Mouse (Mus musculus) lung, embryonic 16.5 days (tissue): ENCODE measurements at regions not wholly inside any gene's neighbourhood (a gene's known extent, or its start where the extent isn't known, plus 50 kb on each side); places are given as distances from the start of the nearest gene placed in this dataset.

Experiments used
- ATAC-seq: fragments of 200-750 bp; cut with Nextera tagmentation; 2 replicates; pipeline ENCODE4 v1.8.0; 2017; ENCODE audit warnings: low read depth, mild to moderate bottlenecking, moderate library complexity
- H3K27ac ChIP-seq: fragments of 300-500 bp; sonication (generic); 2 replicates; pipeline ENCODE4 v1.5.1; 2014; ENCODE audit warnings: mild to moderate bottlenecking, control low read depth, low read length
- H3K27me3 ChIP-seq: fragments of 300-500 bp; sonication (generic); 2 replicates; pipeline ENCODE4 v1.6.1; 2014; ENCODE audit warnings: low read depth, low read length, mixed read lengths; ENCODE audit not compliant: control insufficient read depth, insufficient read depth
- H3K36me3 ChIP-seq: fragments of 300-500 bp; sonication (generic); 2 replicates; pipeline ENCODE4 v1.6.1; 2014; ENCODE audit warnings: low read length; ENCODE audit not compliant: control insufficient read depth, insufficient read depth
- H3K4me1 ChIP-seq: fragments of 300-500 bp; sonication (generic); replicated peaks from 2 replicates; pipeline ENCODE4 v1.6.1; 2014; ENCODE audit warnings: low read length, mixed read lengths; ENCODE audit not compliant: control insufficient read depth, insufficient read depth
- H3K4me2 ChIP-seq: fragments of 300-500 bp; sonication (generic); 2 replicates; pipeline ENCODE4 v1.6.1; 2014; ENCODE audit warnings: low read depth, low read length, control low read depth
- H3K4me3 ChIP-seq: fragments of 300-500 bp; sonication (generic); 2 replicates; pipeline ENCODE4 v1.5.1; 2014; ENCODE audit warnings: mild to moderate bottlenecking, low read length, control low read depth
- H3K9ac ChIP-seq: fragments of 300-500 bp; sonication (generic); 2 replicates; pipeline ENCODE4 v1.6.1; 2014; ENCODE audit warnings: low read length, control low read depth
- H3K9me3 ChIP-seq: fragments of 300-500 bp; sonication (generic); 2 replicates; pipeline ENCODE4 v1.6.1; 2016; ENCODE audit warnings: low read length; ENCODE audit not compliant: control insufficient read depth
- WGBS: fragments of 180-500 bp; shearing (Covaris S2); extraction: QIAGEN DNeasy Blood & Tissue Kit; methylation state at CpG from one replicate; pipeline ENCODE4 v1.1.7; 2014; 5-methylcytosine and 5-hydroxymethylcytosine counted together

DNA sequence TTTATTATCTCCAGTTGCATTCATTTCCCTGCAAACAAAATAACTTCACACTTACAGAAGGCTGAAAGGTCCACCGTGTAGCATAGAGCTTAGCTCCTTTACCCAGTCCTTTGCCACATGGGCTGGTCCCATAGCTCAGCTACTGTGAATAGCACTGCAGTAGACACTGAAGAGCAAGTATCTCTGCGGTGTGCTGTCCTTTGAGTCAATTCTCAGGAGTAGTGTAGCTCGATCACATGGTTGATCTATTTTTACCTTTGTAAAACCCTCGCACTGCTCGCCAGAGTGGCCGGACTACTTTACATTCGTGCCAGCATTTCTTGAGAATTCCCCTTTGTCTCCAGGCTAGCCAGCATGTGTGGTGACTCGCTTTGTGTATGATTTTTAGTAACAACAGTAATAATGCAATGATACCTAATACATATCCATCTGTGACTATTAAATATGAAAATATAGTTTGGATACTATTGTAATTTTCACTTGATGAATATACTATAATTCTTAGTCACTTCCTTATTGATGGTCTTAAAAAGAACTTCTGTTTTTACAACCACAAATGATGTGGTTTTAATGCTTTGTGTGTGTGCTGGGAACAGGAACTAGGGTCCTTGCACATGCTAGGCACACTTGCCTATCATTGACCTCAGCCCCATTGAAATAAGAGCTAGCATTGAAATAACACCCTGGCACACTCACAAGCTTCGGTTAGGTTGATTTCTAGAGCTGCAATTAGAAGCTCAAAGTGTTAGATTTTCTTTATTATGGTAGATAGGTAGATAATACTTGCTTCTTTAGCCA is 257.7 kb upstream of the Atp11b start:
- Histone ChIP-seq H3K4me2 (no peak overlapping the region), H3K27ac (no peak overlapping the region), H3K27me3 (no peaks in the 10 kb centered on the region), H3K9ac (no peak overlapping the region), H3K4me3 (no peak overlapping the region), H3K9me3 (no peaks in the 10 kb centered on the region), H3K36me3 (no peaks in the 10 kb centered on the region), H3K4me1 (no peaks in the 10 kb centered on the region)
- WGBS, result 68% methylated on average over 9 of the region's 9 CpGs
- no peak for ATAC-seq

DNA sequence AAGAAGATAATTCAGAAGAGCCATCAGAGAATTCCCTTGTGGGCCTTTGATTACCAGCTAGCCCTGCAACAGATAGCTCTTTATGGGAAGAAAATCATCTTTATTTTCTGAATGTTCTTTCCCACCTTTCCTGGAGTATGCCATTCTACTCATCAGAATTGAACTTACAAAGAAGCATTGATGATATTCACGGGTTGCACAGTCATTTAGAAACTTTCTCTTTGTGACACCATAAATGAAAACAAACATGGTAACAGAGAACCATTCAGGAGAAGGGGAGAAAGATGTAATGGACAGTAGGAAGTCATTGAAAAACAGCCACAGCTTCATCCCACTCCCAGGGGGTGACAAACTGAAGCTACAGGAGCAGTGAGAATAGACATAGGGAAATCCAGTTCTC is 243.6 kb upstream of the Atp11b start:
- H3K4me3 ChIP-seq, result no peak overlapping the region
- no peak for ATAC-seq
- H3K9me3 ChIP-seq, result no peaks in the 10 kb centered on the region
- H3K4me1 ChIP-seq, result no peaks in the 10 kb centered on the region
- H3K36me3 ChIP-seq, result no peaks in the 10 kb centered on the region
- no peaks in the 10 kb centered on the region for H3K27me3 ChIP-seq
- H3K9ac ChIP-seq, result no peak overlapping the region
- H3K27ac ChIP-seq, result no peak overlapping the region
- no peak overlapping the region for H3K4me2 ChIP-seq
- 60% methylated on average over 1 of the region's 1 CpGs for WGBS

DNA sequence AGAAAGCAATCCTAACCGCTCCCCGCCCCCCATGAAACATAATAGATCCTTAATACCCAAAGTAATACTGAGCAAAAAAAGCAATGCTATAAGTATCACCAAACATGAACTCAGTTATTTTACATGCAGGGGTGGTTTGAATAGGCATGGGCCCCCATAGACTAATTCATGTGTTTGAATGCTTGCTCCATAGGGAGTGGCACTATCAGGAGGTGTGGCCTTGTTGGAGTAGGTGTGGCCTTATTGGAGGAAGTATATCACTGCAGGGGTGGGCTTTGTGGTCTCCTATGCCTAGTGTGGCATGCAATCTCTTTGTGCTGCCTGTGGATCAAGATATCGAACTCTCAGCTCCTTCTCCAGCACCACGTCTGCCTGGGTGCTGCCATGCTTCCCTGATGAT is 237.4 kb upstream of the Atp11b start:
- no peak overlapping the region for H3K4me3 ChIP-seq
- no peaks in the 10 kb centered on the region for H3K27me3 ChIP-seq
- no peak for ATAC-seq
- no peaks in the 10 kb centered on the region for H3K9me3 ChIP-seq
- 80% methylated on average over 4 of the region's 4 CpGs for WGBS
- no peak overlapping the region for H3K9ac ChIP-seq
- no peak overlapping the region for H3K4me2 ChIP-seq
- no peaks in the 10 kb centered on the region for H3K36me3 ChIP-seq
- H3K4me1 ChIP-seq, result no peaks in the 10 kb centered on the region
- H3K27ac ChIP-seq, result no peak overlapping the region

DNA sequence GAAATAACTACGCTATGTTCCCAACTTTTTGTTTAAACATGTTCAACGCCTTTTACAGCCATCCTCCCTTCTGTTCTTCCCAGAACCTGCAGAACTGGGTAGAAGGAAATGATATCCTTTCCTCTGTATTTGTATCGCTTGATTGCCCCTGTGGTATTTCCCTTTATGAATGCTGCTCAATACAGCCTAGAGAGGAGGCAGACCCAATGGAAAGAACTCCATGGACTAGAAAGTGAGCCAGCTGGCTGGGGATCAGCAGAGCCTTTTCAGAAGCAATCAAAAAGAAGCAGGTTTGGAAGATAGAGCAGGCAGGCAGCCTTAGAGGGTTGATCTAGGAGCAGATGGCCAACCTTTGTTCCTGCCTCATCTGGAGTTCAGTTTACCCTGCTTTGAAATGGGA is 233.8 kb upstream of the Atp11b start:
- Histone ChIP-seq H3K9me3 (no peaks in the 10 kb centered on the region), H3K27me3 (no peaks in the 10 kb centered on the region), H3K4me1 (no peaks in the 10 kb centered on the region), H3K27ac (no peak overlapping the region), H3K4me2 (no peak overlapping the region), H3K36me3 (no peaks in the 10 kb centered on the region), H3K4me3 (no peak overlapping the region), H3K9ac (no peak overlapping the region)
- 93% methylated on average over 3 of the region's 3 CpGs for WGBS
- no peak for ATAC-seq

DNA sequence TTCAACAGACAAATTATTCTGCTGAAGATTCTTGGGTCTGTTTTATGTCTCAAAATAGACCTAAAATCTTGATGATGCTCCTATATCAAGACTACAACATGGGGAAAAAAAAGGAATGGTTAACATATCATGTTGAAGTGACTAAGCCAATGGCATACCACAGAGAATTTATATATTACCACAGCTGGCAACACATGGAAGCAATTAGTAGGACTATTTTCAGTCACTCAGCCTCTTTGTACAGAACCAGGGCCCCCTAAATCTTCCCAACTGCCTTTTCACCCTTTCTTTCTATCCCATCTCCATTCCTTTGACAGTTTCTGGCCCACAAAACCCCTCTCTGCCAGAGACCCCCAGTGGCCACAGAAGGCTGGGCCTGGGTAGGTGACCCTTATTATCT is 206.2 kb upstream of the Atp11b start:
- no peaks in the 10 kb centered on the region for H3K9me3 ChIP-seq
- no peaks in the 10 kb centered on the region for H3K27me3 ChIP-seq
- no peak for ATAC-seq
- H3K4me2 ChIP-seq, result no peak overlapping the region
- H3K4me1 ChIP-seq, result no peaks in the 10 kb centered on the region
- no peaks in the 10 kb centered on the region for H3K36me3 ChIP-seq
- H3K4me3 ChIP-seq, result no peak overlapping the region
- no peak overlapping the region for H3K9ac ChIP-seq
- no peak overlapping the region for H3K27ac ChIP-seq

DNA sequence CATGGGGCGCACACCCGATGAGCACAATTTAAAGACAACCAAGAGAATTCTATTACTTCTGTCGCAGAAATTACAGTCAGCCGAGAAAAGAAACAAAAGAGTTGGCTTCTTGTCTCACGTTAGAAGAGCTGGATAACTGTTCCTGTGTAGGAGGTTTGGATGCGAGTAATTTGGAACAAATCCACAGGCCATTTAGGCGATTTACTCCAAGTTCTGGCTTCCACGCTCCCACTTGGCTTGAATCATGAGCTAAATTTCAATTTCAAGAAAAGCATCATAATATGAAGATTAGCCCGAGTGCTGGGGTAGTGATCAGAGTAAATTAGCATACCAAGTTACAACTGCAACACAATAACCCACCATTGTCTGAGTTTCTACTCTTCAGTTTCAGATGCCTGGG is 202.1 kb upstream of the Atp11b start:
- H3K9me3 ChIP-seq, result no peaks in the 10 kb centered on the region
- H3K36me3 ChIP-seq, result no peaks in the 10 kb centered on the region
- H3K4me2 ChIP-seq, result no peak overlapping the region
- H3K4me3 ChIP-seq, result no peak overlapping the region
- no peak for ATAC-seq
- H3K27ac ChIP-seq, result no peak overlapping the region
- WGBS, result 77% methylated on average over 9 of the region's 9 CpGs
- H3K4me1 ChIP-seq, result no peaks in the 10 kb centered on the region
- H3K9ac ChIP-seq, result no peak overlapping the region
- no peaks in the 10 kb centered on the region for H3K27me3 ChIP-seq

DNA sequence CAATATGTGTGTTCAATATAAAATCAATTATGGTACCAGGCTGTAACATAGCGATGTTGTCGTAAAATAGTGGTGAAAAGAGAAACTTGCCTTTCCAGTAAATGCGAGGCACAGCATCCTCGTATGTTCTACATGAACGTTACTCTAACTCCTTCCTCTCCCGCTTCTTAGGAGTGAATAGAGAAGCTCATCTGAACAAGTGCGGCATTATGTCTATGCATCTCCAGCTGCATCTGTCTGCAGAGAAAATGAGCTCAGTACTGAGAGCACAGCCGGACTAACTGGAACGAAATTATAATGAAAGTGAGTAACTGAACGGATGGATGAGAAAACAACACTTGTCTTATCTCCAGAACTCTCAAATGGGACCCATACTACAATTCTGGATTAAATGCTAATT is 193.5 kb upstream of the Atp11b start:
- H3K27me3 ChIP-seq, result no peaks in the 10 kb centered on the region
- H3K9me3 ChIP-seq, result no peaks in the 10 kb centered on the region
- no peak overlapping the region for H3K27ac ChIP-seq
- H3K9ac ChIP-seq, result no peak overlapping the region
- WGBS, result 92% methylated on average over 10 of the region's 10 CpGs
- ATAC-seq, result no peak
- no peak overlapping the region for H3K4me2 ChIP-seq
- H3K36me3 ChIP-seq, result no peaks in the 10 kb centered on the region
- H3K4me3 ChIP-seq, result no peak overlapping the region
- no peaks in the 10 kb centered on the region for H3K4me1 ChIP-seq

DNA sequence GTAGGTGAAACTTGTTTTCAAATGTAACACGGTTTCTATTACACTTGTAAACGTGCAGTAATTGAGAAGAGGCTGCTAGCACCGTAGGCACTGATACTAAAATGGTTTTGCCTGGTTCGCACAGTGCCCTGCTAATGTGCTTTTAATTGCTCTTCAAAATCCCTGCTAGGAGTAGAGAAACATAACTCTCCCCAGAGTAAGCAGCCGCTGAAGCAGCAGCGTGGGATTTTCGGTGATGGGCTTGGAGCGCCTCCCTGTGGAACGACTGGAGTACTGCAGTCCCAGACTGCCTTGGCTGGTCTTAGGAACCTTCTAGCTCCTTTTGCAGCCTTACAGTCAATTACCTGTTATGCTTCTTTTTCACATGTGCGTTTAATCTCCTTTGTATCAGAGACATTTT is 179.5 kb upstream of the Atp11b start:
- H3K9me3 ChIP-seq, result no peaks in the 10 kb centered on the region
- no peaks in the 10 kb centered on the region for H3K36me3 ChIP-seq
- no peak overlapping the region for H3K4me2 ChIP-seq
- no peak for ATAC-seq
- no peak overlapping the region for H3K4me3 ChIP-seq
- 21% methylated on average over 10 of the region's 10 CpGs for WGBS
- H3K9ac ChIP-seq, result no peak overlapping the region
- no peak overlapping the region for H3K27ac ChIP-seq
- no peaks in the 10 kb centered on the region for H3K4me1 ChIP-seq
- H3K27me3 ChIP-seq, result no peaks in the 10 kb centered on the region
